Mouse (Mus musculus) adrenal gland, postnatal 25 days (tissue): ENCODE measurements around the gene Fbxw4. TPM values are rescaled to one million over a fixed set of nuclear protein-coding genes. Genes with fewer than 3 reads are reported as not detected.

ENCODE experiments used
- DNase-seq: peaks from one replicate; pipeline ENCODE4 v3.0.0; 2021; ENCODE audit warnings: mixed read lengths
- total RNA-seq: library from RNA; stranded (reverse); gene quantifications from 2 replicates; pipeline ENCODE4 v1.2.3, GENCODE M21; 2021

Gene Fbxw4
- total RNA-seq, 1 experiment from 2014 or later, result 32.2 TPM

DNA sequence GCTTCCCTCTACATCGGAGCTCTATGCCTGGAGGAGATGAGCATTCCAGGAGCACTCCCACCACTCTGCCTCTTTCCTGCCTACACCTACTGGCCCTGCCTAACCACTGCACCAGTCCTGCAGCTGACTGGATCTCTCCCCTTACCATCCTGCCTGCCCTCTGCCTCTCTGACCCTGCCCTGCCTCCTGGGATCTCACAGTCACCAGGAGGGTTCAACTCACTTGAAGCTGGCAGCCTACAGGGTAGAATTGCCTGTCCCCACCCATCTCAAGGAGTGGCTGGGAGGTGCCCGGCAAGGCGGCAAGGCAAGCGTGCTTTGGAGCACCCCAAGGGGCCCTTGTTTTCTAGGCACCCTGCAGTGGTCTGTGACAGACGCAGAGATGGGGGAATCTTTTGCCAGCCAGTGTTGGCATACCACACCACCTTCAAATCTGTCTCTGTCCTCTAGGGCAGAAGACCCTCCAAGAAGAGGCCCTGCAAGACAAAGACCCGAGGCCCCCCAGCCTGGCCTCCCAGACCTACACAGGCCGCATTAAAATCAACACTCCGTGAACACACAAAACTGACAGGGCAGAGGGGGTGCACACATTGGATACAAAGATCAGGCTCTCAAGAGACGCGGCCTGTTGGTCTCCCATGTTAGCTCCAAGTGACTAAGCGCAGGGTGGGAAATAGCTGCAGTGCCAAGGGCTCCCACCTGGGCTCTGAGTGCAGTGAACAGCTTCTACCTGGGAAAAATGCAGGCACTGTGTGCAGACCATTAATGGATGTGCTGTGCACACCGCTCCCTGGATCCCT lies 44.5 kb downstream of the Fbxw4 start:
- DNase-seq, result no peak

DNA sequence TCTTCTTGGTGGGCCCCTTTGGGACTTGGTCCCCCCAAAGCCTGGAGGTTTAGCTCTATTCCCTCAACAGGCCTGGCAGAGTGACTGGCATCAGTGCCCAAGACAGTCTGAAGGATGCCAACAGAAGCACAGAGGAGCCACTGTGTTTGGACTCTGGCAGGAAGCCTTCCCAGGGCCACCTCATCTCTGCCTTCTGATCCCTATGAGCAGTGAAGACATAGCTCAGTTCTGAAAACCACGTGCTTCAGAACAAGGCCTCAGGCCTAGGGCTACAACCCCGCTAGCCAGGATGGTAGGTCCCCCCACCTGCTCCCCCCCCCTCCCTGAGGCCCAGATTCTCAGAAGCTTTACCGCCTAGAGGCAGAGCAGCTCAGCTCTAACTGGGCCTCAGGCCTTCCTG lies 45.2 kb downstream of the Fbxw4 start:
- DNase-seq, result no peak

DNA sequence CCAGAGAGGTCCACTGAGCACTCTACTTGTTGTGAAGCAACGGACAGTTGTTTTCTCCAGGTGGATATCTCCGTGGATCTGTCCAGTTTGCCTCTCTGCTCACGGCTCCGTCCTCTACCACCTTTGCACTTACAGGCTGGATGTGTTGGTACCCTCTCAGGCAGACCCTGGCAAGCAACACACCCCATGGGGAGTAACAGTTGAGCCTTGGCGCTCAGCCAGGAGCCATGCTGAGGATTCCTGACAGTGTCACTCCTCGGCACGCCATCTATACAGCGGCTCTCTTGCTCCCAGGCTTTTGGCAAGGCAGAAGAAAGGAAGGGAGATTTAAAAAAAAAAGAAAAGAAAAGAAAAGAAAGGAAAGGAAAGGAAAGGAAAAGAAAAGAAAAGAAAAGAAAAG lies 45.7 kb downstream of the Fbxw4 start:
- DNase-seq, result no peak

DNA sequence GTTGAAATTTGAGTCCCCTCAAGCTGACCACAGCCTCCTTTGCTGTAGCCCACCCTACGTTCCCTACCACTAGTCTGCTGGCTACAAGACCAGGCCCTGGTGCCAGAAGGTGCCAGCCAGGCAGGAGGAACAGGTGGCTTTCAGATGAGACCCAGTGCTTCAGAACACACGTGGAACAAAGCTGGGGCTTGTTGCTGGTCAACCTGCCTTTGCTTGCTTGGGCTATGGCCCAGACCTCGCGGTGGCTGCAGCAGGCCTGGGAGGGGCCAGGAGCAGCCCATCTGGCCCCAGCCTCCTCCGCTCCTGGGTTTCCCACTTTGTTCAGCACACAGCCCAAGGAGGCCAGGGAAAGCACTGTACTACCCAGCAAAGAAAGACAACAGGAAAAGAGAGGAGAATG lies 49.3 kb downstream of the Fbxw4 start:
- DNase-seq, result no peak

DNA sequence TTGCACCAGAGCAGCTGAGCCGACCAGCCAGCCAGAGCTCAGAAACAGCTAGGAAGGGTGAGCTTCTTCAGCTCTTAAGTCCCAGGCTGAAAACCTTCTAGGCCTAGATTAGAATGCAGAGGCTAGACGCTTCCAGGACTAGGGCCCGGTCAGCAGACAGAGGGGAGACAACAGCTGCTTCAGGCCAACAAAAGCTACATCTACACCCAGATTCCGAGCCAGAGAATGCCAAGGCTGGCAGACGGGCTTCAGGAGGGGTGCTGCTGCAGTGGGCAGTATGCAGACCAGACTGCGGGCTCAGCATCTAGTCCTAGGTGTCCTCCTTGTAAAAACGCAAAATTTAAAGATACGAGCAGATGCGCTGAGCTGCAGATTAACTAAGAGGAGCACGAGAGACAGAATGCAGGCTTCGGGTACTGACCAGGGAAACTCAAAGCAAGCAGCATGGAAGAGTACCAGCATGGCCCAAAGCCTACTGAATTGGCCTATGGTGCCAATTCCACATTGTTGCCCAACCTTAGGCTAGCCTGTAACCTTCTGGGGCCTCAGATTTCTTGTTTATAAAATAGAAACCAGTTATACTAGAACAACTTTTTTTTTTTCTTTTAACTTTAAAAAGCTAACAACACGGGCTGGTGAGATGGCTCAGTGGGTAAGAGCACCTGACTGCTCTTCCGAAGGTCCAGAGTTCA lies 51.3 kb downstream of the Fbxw4 start:
- DNase-seq, result no peak

DNA sequence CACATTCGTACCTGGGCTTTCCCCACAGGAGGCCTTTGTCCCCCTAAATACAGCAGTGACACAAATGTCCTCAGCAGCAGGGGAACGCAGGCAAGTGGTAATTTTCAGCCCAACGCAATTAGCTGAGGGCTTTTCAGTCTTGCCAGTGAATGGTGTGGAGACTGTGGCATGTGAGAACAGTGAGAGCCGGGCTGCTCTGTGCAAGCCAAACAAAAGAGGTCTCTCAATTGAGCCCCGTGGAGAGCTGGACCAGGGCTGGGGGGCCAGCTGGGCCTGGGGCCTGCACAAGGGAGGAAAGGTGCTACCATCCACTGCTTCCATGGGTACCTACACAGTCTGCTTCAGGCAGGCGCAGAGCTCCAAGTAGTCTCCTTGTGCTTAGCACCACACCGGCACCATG lies 52.6 kb downstream of the Fbxw4 start:
- DNase-seq, result no peak

DNA sequence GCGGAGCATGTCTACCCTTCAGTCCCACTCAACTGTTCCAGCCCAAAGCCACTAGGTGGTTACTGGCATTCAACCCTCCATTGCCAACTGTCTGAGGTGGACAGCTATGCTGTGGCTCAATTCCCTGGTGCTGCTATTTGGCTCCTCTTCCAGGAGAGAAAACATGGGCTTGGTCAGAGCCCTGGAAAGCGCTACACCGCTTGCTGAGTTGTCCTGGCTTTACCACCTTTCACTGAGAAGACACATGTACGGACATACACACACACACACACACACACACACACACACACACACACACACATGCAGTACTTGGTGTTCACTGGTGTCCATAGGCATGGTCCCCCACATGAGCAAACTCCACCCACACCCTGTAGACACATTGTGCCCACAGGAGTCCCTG lies 53.4 kb downstream of the Fbxw4 start:
- no peak for DNase-seq

DNA sequence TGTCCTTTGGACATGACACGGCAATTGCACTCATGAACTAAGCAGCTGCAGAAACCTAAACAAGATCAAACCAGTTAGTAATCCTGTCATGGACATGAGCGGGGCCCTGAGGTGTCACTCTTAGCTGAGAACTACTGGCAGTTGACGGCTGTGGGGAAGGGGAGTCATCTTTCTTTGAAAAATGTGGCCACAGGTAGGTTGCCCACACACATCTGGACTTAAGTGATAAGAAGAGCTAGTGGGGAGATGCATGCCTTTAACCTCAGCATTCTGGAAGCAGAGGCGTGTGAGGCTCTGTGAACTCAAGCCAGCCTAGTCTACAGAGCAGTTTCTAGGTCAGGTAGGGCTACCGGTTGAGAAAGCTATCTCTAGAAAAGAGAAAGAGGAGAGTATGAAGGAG lies 57.5 kb downstream of the Fbxw4 start:
- DNase-seq, result no peak

DNA sequence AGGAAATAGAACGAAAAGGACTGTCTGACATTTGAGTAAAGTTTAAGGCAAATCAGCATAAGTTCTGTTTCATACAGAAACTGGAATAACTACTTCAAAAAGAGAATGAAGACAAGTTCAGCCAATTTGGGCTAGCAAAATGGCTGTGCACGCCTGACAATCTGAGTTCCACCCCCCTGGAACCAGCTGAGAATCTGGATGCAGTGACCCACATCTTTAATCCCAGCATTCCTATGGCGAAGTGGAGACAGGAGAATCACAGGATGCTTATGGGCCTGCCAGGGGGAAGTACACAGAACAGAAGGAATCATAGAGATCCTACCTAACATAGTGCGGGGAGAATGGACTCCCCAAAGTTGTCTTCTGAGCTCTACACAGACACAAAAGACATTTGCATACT lies 63.0 kb downstream of the Fbxw4 start:
- DNase-seq, result no peak

DNA sequence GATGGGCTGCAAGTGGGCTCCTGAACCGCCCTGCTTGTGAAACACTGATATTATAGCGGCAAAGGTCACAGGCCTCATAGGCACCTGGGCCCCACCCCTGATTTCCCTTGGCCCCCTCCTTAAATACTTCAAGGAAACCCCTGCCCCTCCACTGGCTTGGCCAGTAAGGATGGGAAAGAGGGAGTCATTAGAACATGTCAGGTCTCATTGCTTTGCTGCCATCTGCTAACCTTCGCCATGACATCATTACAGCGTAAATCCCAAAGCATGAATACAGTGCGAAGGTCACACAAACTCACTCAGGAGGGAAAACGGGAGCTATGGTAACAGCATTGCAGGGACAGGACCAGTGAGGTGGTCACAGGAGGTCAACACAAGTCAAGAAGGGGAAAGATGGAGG lies 63.7 kb downstream of the Fbxw4 start:
- no peak for DNase-seq

DNA sequence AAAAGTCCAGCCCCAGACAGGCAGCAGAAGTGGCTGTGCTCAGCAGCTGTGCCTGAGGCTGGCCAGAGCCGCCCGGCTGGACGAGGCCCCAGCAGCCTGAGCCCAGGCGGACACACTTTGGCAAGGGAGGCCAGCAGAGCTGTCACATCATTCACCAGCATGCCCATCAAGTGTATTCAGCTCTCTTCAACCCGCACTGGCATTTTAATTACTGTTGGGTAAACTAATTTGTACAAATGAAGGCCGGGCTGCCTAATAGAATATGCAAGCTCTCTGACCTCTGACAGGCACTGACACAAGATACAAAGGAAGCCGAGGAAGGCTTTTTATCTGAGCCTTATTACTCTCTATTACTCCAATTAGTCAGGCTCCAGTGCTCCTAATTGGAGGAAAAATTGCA lies 64.1 kb downstream of the Fbxw4 start:
- DNase-seq, result no peak

DNA sequence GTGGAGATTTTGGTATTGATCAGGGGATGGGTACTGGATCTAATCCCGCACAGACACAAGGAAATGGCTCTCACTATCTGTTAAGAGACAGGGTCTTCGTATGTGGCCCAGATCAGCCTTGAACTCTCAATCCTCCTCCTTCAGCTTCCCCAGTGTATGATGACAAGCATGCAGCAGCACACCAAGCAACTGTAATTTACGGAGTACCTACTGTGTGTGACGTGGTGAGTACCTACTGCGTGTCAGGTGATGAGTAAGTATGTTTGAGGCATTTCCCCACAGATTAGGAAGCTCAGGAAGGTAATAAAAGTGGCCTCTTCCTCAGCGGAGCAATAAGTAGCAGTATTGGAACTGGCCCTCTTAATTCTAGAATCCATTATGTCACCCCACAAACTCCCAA lies 64.6 kb downstream of the Fbxw4 start:
- no peak for DNase-seq

DNA sequence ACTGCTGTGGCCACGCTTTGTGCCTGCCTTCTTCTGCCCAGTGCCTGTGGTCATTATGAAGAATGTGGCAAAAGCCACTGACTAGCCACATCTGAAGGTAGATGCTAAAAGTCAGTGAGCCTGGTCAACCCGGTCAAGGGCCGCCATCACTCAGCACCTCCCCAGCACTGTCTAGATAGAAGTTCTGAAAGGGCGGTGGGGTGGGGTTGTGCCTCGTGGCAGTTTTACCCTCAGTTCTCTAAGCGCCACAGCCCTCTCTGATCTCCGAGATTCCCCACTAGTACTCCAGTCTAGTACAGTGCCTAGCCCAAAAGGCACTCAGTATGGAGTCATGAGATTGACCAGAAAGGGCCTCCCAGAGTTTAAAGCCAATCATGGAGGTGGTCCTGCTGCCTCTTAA lies 66.0 kb downstream of the Fbxw4 start:
- DNase-seq, result no peak

DNA sequence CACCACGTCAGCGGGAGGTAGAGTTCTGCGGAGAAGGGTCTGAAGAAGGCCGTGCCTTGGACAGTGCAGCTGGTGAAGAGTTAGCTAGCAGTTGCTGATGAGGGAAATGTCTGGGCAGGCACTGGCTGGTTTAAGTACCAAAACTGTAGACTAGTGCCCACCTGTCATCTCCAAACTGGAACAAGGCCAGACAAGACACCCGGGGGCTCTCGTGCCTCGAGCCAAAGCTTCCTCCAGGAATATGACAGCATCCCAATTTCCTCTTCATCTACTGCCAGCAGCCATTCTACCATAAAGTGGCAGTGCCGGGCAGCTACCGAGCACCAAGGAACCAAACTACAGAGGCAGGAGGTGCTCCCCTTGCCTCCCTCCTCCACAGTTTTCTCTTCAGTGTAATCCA lies 67.2 kb downstream of the Fbxw4 start:
- no peak for DNase-seq

DNA sequence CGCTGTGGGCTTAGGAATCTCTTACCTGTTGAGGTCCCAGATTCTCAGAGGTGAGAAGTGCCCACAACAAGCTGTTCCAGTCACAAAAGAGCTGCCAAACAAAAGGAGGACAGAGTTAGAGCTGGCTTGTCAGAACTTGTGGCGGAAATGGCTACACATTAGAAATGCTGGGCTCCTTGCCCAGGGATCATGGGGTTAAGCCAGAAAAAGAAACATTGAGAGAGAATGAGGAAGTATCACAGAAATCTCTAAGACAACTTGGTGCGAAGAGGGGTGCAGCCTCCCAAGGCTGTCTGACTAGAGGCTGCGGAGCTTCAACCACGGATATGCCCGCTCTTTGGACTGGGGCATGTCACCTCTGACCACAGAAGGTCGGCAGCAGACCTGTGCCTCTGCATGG lies 68.4 kb downstream of the Fbxw4 start:
- peak; percentile 33 for DNase-seq

DNA sequence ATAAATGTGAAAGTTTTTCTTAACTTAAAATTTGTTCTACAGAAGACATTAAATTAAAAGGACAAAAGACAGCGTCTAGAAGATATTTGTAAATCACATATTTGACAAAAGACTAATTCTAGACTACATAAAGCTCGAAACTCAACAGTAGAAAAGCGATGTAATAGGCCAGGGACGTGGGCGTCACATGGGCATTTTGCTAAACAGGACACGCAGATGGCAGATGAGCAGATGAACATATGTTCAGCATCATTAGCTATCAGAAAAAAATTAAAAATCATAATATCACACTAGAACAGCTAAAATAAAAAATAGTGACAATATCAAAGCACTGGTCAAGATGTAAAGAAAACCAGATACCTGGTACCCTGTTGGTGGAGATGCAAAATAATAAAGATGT lies 70.4 kb downstream of the Fbxw4 start:
- DNase-seq, result no peak

DNA sequence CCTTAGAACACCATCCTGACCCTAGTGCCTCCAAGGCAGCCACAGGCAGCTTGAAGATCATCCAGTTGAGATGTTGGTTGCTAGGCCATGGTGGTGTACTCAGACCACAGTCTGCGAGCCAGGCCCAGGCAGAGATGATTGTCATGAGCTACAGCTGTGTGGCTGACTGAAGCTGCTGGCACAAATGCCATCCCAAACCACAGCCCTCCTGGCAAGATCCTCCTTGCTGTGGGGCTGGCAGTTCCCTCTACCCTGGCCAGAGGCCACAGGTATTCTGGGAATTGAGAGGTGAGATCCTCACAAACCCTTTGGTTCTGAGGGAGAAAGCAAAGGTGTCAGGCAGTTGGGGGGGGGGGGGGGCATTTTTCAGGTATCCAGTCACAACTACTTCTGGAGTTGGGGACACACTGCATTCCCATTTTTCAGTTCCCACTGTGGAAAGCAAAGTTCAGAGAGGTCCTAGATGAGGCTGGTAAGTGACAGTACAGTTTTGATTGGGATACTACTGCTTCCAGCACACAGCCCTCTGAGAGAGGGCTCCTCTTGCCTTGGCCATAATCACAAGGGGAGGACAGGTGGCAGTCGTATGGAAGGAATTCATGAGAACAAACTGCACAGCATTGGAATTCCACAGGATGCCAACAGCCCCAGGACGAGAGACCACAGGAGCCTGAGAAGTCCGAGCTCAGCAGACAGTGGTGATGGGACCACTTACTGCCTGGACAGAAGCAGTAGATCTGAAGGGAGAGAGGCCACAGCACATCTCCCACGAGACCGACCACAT lies 72.4 kb downstream of the Fbxw4 start:
- no peak for DNase-seq

DNA sequence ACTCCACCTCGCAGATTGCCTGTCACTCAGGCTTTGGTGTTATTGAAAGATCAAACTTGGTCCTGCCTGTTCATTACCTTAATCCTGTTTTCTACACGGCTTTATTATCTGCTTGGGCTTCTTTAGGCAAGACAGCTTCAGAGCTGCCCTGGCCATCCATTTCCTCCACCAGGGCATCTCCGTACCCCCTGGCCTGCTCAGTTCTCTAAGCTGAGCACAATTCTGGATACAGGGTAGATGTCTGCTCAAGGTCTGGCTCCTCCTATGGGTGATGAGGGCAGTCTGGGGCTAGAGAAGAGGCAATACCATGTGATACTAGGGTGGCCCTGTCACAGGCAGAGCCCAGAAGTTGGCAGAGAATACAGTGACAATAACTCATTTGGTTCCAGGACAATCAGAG lies 73.3 kb downstream of the Fbxw4 start:
- DNase-seq, result no peak

DNA sequence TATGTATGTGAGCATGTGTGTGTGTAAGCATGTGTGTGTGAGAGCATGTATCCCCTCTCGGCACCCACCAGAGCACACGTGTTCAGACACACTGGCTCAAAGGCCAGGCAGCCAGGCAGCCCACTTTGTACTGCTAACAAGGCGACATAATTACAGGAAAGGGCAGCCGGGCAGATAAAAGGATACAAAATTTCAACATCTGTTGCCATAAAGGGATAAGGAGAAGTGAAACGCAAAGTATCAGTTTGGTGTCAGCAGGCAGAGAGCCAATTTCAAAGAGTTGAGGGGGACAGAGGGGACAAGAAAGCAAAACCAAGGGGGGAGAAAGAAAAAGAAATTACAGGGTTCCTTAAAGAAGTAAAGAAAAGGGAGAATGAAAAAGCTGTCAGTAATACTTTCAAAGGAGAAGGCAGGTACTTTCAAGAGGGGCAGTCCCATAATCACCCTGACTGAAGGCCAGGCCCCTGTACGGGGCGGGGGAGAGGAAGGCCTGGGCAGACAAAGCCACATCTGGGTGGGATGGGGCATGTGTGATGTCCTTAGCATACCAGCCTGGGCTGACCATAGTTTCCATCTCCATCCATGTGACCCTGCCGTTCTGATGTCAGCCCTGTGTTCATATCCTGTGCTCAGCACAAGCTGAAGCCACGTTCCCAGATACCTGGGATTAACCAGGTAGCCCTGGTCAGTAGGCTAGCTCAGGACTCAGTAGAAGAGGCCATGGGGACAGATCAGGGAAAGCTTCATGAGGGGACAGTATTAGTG lies 75.1 kb downstream of the Fbxw4 start:
- DNase-seq, result no peak

DNA sequence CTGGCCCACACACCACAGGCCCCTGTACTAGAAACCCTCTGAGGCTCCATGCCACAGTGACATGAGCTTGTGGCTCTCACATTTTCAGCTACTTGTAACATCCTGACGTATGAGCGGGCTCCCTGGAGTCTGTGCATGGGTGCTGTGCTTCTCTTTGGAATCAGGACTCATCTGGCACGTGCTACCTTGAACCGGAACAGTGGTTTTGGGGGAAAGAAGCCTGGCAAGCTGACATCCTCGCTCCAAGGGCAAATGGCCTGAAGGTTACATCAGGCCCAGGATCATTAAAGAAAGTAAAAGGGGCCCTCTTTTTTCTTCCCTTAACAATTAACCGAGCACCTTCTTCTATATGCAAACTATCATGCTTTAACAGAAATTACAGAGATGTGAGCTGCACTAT lies 77.0 kb downstream of the Fbxw4 start:
- no peak for DNase-seq

DNA sequence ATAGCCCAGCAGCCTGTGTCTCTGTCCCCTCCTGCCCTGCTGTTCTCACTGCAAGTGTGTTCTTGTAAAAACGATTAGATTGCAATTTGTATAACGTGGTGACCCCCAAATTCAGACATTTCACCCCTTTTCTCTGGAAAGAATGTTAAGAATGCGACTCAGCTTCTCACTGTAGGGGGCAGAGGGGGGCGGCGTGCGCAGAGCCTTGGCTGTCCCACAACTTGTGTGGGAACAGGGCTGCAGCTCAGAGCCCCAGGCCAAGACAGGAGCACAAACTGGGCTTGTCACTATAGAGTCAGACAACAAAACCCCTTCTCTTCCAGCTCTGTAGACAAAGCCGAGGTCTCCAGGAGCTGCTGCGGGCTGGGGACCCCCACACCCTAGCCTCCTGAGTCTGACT lies 78.0 kb downstream of the Fbxw4 start:
- no peak for DNase-seq

DNA sequence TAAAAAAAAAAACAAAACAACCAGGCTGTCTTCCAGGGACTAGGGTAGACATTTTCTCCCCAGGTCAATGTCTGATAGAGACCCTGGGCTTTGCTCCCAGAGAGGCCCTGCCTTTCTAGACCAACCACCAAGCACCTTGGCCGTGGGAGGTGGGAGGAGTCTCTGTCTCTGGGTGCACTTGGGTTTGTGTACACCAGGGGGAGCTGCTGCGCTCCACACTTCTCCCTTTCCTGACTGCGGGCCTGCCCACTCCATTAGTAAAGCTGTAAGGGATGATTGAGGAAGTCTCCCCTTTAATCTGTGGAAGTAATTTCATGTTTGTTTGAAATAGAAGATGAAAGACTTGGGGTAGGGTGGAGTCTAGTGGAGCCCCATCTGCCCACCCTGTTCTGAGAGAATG lies 78.9 kb downstream of the Fbxw4 start:
- DNase-seq, result peak; percentile 45

DNA sequence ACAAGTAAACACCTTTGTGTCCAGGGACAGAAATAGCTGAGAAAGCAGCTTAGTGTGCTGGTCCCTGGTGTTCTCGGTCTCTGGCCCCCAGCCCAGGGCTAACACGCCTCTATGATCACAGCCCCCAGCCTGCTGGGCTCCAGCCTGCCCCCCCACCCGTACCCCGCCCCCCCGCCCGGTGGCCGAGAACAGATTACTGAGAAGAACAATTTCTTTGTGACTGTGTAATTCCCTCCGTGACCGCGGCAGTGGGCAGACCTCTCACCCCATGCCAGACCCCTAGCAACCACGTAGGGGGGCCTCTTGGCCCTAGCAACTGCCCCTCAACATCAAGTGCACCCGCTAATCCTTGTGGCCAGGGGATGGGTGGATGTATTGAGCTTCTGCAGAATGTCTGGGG lies 79.9 kb downstream of the Fbxw4 start:
- DNase-seq, result no peak
